Mouse (Mus musculus) testis, adult 2 months (tissue): Measurements from ENCODE around the gene 0610009B22Rik.

Experiments used
- CTCF ChIP-seq: fragments of 200-500 bp; IDR thresholded peaks from 2 replicates; pipeline ENCODE4 v1.5.1; 2012; ENCODE audit warnings: low read depth, mild to moderate bottlenecking, inconsistent platforms, low read length, moderate library complexity; ENCODE audit not compliant: control insufficient read depth, insufficient read depth, insufficient replicate concordance
- POLR2A ChIP-seq: fragments of 200-500 bp; IDR thresholded peaks from 2 replicates; pipeline ENCODE4 v1.6.1; 2012; ENCODE audit warnings: low read depth, mild to moderate bottlenecking, inconsistent platforms, low read length, moderate library complexity; ENCODE audit not compliant: control insufficient read depth

DNA sequence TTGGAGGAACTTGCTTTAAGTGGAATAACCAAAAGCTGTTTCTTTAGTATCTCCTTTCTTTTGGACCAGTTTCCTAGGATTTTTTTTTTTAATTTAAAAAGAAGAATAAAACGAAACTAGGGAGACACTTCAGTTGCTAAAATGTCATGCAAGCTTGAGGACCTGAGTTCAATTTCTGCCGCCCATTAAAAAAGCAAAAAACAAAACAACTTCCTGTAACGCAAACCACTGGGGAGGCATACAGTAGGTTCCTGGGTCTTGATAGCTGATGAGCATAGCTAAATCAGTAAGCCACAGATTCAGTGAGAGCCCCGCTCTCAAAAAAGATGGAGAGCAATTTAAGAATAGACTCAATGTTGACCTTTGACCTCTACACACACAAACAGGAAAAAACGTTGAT lies 50.2 kb downstream of the 0610009B22Rik start:
- TF ChIP-seq CTCF (no peak), POLR2A (no peak)
